Mouse (Mus musculus): ENCODE measurements around the gene Nfe2.
"Not testable (repeated sequence)": the region's sequence is repeated elsewhere in the genome, so short reads cannot be mapped to it uniquely, and the experiment has no call there.

Nfe2 gene

DNA sequence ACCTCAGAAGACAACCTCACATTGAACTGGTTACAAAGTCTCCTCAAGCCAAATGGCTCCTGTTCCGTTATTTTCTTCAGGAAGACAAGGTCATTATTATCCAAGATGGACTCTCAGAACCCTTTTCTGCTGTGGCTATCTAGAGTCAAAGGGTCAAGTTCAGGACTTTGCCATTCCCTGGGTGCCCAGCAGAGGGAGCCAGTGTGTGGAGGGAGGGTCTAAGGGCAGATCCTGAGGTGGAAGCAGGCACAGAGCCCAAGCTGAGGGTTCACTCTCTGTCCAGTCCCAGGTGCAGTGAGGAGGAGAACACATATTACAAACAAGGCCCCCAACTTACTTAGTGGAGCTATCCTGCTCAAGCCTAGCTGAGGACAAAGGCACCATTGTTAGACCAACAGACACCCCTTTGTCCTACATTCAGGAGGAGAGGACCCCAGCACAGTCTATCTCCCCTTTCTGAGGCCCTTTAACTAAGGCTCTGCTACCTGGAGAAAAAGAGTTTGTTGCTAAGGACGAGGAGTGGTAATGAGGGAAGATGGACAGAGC is 7.9 kb downstream of the Nfe2 start:
- DNase-seq (ENCODE audit: low spot score): peak; percentile 92

DNA sequence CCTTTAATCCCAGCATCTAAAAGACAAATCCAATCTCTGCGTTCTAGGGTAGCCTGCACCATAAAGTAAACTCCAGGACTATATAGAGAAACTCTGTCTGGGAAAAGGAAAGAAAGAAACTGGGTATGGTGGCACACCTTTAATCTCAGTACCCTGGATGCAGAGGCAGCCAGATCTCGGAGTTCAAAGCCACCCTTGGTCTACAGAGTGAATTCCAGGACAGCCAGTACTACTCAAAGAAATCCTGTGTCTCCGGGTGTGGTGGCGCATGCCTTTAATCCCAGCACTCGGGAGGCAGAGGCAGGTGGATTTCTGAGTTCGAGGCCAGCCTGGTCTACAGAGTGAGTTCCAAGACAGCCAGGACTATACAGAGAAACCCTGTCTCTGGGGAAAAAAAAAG is 8.7 kb downstream of the Nfe2 start:
- DNase-seq (ENCODE audit: low spot score): not testable (repeated sequence)

- no peak for DNase-seq (ENCODE audit: low spot score)
Measured at GRCm38 (mm10) chr15:103248401-103249313, 9.5 kb downstream of the Nfe2 start.

- DNase-seq (ENCODE audit: low spot score): no peak
Measured at GRCm38 (mm10) chr15:103247782-103248400, 10.3 kb downstream of the Nfe2 start.

- DNase-seq (ENCODE audit: low spot score): no peak
Measured at GRCm38 (mm10) chr15:103247078-103247781, 11.0 kb downstream of the Nfe2 start.

DNA sequence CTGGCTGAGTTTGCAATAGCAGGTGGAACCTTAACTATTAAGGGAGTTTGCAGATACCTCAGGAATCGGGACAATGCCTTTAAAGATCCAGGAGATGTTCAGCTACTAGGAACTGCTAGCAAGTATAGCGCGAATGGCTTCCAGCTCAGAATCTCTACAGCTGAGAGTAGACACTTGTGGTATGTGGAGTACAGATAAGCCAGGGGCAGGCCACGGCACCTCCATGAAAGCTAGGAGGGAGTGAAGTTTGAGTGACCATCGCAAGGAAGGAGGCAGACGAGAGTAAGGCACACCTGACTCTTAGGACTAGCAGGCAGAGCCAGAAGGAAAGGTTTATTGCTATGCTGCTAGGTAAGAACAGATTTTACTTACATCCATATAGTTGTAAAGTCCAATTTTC is 12.6 kb downstream of the Nfe2 start:
- DNase-seq (ENCODE audit: low spot score): no peak

- no peak for DNase-seq (ENCODE audit: low spot score)
Measured at GRCm38 (mm10) chr15:103242885-103243284, 15.3 kb downstream of the Nfe2 start.

- DNase-seq (ENCODE audit: low spot score): not testable (repeated sequence)
Measured at GRCm38 (mm10) chr15:103241071-103242018, 16.9 kb downstream of the Nfe2 start.

DNA sequence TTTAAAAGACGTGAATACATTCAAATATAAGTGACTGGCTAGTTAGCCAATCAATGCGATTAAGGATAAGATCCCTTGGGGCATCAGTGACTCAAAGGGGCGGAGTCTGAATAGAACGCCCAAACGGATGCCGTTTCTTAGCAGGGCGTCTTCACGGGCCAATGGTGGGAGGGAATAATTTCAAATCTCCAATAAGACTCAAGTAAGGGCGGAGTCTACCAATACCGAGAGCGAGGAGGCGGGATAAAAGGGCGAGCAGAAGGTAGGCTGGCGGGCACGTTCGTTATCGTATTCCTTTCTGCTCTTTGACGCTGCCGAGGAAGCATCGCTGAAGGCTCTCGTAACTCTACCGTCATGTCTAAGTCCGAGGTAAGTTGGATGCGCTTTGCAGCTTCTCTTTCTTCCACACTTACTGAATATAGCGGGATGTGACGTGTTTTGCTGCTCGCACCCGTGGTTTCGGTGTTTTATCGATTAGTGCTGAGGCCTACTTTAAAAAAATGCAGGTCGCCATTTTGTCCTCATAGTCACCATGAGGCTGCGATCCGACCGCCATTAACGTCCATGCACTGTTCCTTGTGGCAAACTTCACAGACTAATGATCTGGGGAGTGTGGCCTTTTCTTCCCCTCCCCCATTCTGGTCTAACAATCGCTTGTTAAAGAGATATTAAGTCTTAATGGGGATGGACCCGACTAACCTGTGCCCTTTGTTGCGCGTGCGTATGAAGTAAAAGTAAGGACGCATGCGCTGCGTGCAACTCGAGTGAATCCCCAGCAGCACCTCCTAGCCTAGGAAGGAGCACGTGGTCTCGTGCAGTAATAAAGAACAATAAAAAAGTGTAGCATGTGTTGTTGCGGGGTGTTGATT is 17.8 kb downstream of the Nfe2 start, which contains the start of gene Hnrnpa1:
Gene Hnrnpa1, plus strand, starts transcription at position 273 of the 869 bp plus-strand sequence.
- peak; percentile 86 for DNase-seq (ENCODE audit: low spot score)

DNA sequence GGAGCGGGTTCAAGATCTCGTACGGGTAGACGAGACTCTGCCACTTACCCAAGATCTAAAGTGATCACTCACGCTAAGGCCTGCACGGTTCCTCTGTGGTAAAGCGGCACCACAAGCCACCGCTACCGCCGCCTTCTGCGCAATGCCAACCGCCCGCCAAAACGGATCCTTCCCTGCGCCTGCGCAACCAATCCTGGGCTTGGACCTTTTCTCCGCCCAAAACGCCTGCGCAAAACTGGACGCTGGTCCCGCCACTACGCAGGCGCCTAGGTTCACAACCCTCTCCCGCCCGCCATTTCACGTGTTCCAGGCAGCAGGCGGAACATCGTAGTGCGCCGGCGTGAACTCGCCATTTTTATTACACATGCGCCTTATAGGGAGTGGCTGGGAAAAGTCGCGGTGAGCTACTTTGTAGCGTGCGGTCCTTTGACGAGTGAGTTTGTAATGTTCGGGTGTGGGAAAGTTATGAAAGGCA is 18.5 kb downstream of the Nfe2 start, which contains the start of gene Cbx5:
Gene Cbx5, minus strand, starts transcription at position 132 of the 475 bp plus-strand sequence.
- peak; percentile 97 for DNase-seq (ENCODE audit: low spot score)

GRCm38 (mm10) chr15:103239130-103239684 is 19.0 kb downstream of the Nfe2 start:
- DNase-seq (ENCODE audit: low spot score): peak; percentile 91

DNA sequence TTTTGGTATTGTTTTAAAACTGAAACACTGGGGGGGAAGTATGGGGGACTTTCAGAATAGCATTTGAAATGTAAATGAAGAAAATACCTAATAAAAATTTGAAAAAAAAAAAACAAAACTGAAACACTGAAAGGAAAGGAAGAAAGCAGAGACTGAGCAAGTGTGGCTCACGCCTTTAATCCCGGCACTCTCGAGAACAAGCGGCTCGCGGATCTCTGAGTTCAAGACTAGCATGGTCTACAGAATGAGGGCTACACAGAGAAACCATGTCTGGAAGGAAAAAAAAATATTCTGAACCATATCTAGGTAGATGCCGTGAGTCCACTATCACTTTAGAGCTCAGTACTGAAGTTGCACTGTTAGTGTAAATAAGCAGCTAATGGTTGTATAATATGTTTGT is 20.9 kb downstream of the Nfe2 start:
- DNase-seq (ENCODE audit: low spot score): no peak

DNA sequence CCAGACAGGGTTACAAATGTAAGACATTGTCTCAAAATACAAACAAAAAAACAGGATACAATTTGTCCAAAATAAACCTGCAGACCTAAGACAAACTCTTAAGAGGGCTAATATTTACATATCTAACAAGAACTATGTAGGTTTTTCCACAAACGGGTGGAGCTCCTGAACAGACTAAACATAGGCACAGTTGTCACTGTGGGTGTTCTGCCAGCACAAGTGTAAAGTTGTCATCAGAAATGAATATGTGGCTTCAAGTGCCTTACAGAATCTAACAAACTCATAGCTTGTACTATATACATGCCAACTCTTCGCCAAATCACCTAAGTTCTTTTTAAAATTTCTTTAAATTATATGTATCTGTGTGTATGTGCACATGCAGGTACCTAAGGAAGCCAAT is 25.1 kb downstream of the Nfe2 start:
- no peak for DNase-seq (ENCODE audit: low spot score)

GRCm38 (mm10) chr15:103228904-103229303 is 29.3 kb downstream of the Nfe2 start:
- no peak for DNase-seq (ENCODE audit: low spot score)

DNA sequence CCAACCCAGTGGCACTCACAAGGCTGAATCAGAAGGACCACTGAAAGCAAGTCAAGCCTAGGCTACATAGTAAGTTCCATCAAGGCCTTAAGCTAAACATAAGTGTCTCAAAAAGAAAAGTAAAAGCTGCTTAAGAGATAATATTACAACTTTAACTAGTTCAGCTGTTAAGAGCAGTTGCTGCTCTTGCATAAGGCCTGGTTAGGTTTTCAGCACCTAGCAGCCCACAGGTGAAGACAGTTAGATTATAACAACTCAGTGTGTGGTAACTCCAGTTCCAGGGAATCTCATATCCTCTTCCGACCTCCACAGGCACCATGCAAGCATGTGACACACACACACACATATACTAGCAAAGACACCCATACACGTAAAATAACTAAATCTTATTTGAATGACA is 30.6 kb downstream of the Nfe2 start:
- no peak for DNase-seq (ENCODE audit: low spot score)

DNA sequence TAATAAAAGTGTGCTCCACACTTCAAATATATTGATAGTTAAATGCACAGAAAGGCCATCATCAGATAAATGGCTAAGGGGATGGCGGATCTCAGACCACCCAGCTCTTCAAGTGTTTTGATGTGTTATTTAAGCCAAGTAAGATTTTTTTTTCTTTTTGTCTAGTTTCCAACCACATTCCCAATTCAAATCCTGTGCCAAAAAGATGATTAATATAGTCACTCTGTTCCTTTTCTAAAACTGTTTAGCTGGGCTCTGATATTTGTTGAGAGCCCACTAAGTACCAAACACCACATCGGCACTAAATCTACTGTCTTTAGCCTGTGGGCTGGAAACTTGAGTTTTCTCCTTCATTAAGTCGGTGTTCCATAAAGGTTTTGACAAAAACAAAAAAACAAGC is 31.2 kb downstream of the Nfe2 start:
- DNase-seq (ENCODE audit: low spot score): no peak

- no peak for DNase-seq (ENCODE audit: low spot score)
Measured at GRCm38 (mm10) chr15:103224161-103224560, 34.0 kb downstream of the Nfe2 start.

- no peak for DNase-seq (ENCODE audit: low spot score)
Measured at GRCm38 (mm10) chr15:103221386-103221785, 36.8 kb downstream of the Nfe2 start.

GRCm38 (mm10) chr15:103220785-103221184 is 37.4 kb downstream of the Nfe2 start:
- no peak for DNase-seq (ENCODE audit: low spot score)

DNA sequence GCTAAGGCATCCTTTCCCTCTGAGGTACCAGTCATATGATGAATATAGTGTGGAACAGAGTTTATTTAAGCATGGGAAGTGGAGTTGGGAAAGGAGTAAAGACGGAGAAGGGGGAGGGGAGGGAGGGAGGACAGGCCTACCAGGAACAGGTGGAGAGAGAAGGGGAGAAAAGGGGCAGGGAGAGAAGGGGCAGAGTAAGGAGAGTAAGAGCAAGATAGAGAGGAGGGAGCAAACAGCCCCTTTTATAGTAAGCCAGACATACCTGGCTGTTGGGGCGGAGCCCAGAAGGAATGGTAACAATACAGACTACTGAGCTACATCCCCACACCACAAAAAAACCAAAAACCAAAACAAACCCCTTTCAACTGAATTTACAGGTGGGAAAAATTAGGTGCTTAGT is 42.2 kb downstream of the Nfe2 start:
- DNase-seq (ENCODE audit: low spot score): no peak
